Mouse (Mus musculus) C2C12 (cell line): Measurements from ENCODE around the gene Hnrnph3. TPM values are rescaled to one million over a fixed set of nuclear protein-coding genes. Genes with fewer than 3 reads are reported as not detected.

ENCODE experiments used
- H3K27me3 ChIP-seq: one replicate; pipeline ENCODE4 v1.6.1; 2011; ENCODE audit not compliant: control insufficient read depth, insufficient read depth, insufficient read length
- H3K36me3 ChIP-seq: one replicate; pipeline ENCODE4 v1.6.1; 2011; ENCODE audit not compliant: control insufficient read depth, insufficient read depth
- H3K4me3 ChIP-seq: one replicate; pipeline ENCODE4 v1.5.1; 2011; ENCODE audit warnings: mild to moderate bottlenecking, control low read depth; ENCODE audit not compliant: poor library complexity, insufficient read depth, severe bottlenecking
- H3K79me2 ChIP-seq: one replicate; pipeline ENCODE4 v1.6.1; 2011; ENCODE audit not compliant: control insufficient read depth, insufficient read depth
- H3K79me3 ChIP-seq: one replicate; pipeline ENCODE4 v1.6.1; 2011; ENCODE audit warnings: low read depth, control low read depth
- H3ac ChIP-seq: one replicate; pipeline ENCODE3; 2011; ENCODE audit warnings: low read depth; ENCODE audit not compliant: control insufficient read depth, insufficient read length
- CEBPB ChIP-seq: IDR thresholded peaks from one replicate; pipeline ENCODE4 v1.6.1; 2011; ENCODE audit warnings: low read depth, mild to moderate bottlenecking, control low read depth, moderate library complexity
- CTCF ChIP-seq: IDR thresholded peaks from one replicate; pipeline ENCODE4 v1.5.1; 2011; ENCODE audit not compliant: control insufficient read depth, insufficient read depth, insufficient read length
- FOSL1 ChIP-seq: IDR thresholded peaks from one replicate; pipeline ENCODE4 v1.8.0; 2011; ENCODE audit warnings: mild to moderate bottlenecking, low read length; ENCODE audit not compliant: poor library complexity, insufficient read depth, severe bottlenecking
- MAX ChIP-seq: IDR thresholded peaks from one replicate; pipeline ENCODE4 v1.6.1; 2011; ENCODE audit warnings: mild to moderate bottlenecking, control low read depth
- MYOD1 ChIP-seq: IDR thresholded peaks from one replicate; pipeline ENCODE4 v1.6.1; 2011; ENCODE audit warnings: low read depth; ENCODE audit not compliant: control insufficient read depth, insufficient read length
- MYOG ChIP-seq: IDR thresholded peaks from one replicate; pipeline ENCODE4 v1.6.1; 2011; ENCODE audit not compliant: control insufficient read depth, insufficient read length; ENCODE audit errors: extremely low read depth
- USF1 ChIP-seq: IDR thresholded peaks from one replicate; pipeline ENCODE4 v1.6.1; 2011; ENCODE audit warnings: low read depth, mild to moderate bottlenecking, control low read depth, moderate library complexity
- polyA plus RNA-seq: library from polyadenylated mRNA; unstranded; fragments of >200 nt; fragmentation: generic; extraction: Trizol; gene quantifications from one replicate; pipeline ENCODE4 v1.2.1, GENCODE M21; 2012; ENCODE audit warnings: missing spikeins

Gene Hnrnph3
- polyA plus RNA-seq, 1 experiment: 15.9 TPM

GRCm38 (mm10) chr10:62987341-62987740, 36.7 kb downstream of the Hnrnph3 start:
- Histone ChIP-seq H3K79me3 (peaks cover 2% of the 10 kb centered on the region), H3K4me3 (no peak overlapping the region), H3K27me3 (no peaks in the 10 kb centered on the region), H3ac (no peak overlapping the region), H3K36me3 (peaks cover 44% of the 10 kb centered on the region), H3K79me2 (peaks cover 1% of the 10 kb centered on the region)
- TF ChIP-seq FOSL1 (no peak), MAX (no peak), MYOG (no peak), USF1 (no peak), MYOD1 (no peak), CEBPB (no peak), CTCF (no peak)

GRCm38 (mm10) chr10:62984495-62984894, 39.5 kb downstream of the Hnrnph3 start:
- H3ac ChIP-seq: no peak overlapping the region
- H3K27me3 ChIP-seq: no peaks in the 10 kb centered on the region
- TF ChIP-seq FOSL1 (no peak), USF1 (no peak), CTCF (no peak), MYOD1 (no peak), CEBPB (no peak), MYOG (no peak), MAX (no peak)
- H3K79me3 ChIP-seq: peaks cover 6% of the 10 kb centered on the region
- H3K36me3 ChIP-seq: peaks cover 34% of the 10 kb centered on the region
- no peak overlapping the region for H3K4me3 ChIP-seq
- peaks cover 22% of the 10 kb centered on the region for H3K79me2 ChIP-seq

GRCm38 (mm10) chr10:62984072-62984471, 39.9 kb downstream of the Hnrnph3 start:
- Histone ChIP-seq H3K27me3 (no peaks in the 10 kb centered on the region), H3K36me3 (peaks cover 30% of the 10 kb centered on the region), H3K4me3 (no peak overlapping the region)

GRCm38 (mm10) chr10:62980039-62980954, 43.7 kb downstream of the Hnrnph3 start, which contains the start of gene Rufy2:
Gene Rufy2 (plus strand): TSS chr10:62980223.
- Histone ChIP-seq H3K4me3 (peak within 1 kb of the TSS; percentile 74), H3K79me2 (peaks cover 22% of the 10 kb centered on the region), H3K27me3 (no peaks in the 10 kb centered on the region), H3K36me3 (peaks cover 20% of the 10 kb centered on the region), H3ac (peak within 1 kb of the TSS; percentile 96), H3K79me3 (peaks cover 6% of the 10 kb centered on the region)
- TF ChIP-seq MYOD1 (no peak), CTCF (peak; percentile 99), MAX (peak; percentile 58), USF1 (no peak), FOSL1 (no peak), CEBPB (no peak), MYOG (no peak)

More at GRCm38 (mm10) chr10:62984072-62984471, 39.9 kb downstream of the Hnrnph3 start:
- no peak for TF ChIP-seq FOSL1
- TF ChIP-seq USF1: no peak
- TF ChIP-seq MAX: no peak
- no peak for TF ChIP-seq MYOG
- no peak for TF ChIP-seq CEBPB
- TF ChIP-seq MYOD1: no peak
- no peak for TF ChIP-seq CTCF
- H3ac ChIP-seq: no peak overlapping the region
- H3K79me2 ChIP-seq: peaks cover 22% of the 10 kb centered on the region
- H3K79me3 ChIP-seq: peaks cover 6% of the 10 kb centered on the region

GRCm38 (mm10) chr10:62979667-62980038, 44.4 kb downstream of the Hnrnph3 start:
- H3ac ChIP-seq: peak overlapping the region; percentile 41
- no peak for TF ChIP-seq MYOD1
- TF ChIP-seq FOSL1: no peak
- TF ChIP-seq MAX: no peak
- no peak for TF ChIP-seq MYOG
- no peak for TF ChIP-seq CEBPB
- no peak for TF ChIP-seq USF1
- TF ChIP-seq CTCF: no peak
- no peak overlapping the region for H3K4me3 ChIP-seq
- no peaks in the 10 kb centered on the region for H3K27me3 ChIP-seq
- H3K79me2 ChIP-seq: peaks cover 22% of the 10 kb centered on the region
- H3K36me3 ChIP-seq: peaks cover 16% of the 10 kb centered on the region
- peaks cover 6% of the 10 kb centered on the region for H3K79me3 ChIP-seq

GRCm38 (mm10) chr10:62971821-62972220, 52.2 kb downstream of the Hnrnph3 start:
- H3K36me3 ChIP-seq: peaks cover 69% of the 10 kb centered on the region

More at GRCm38 (mm10) chr10:62971821-62972220, 52.2 kb downstream of the Hnrnph3 start:
- H3K79me2 ChIP-seq: no peaks in the 10 kb centered on the region
- no peak overlapping the region for H3K4me3 ChIP-seq
- TF ChIP-seq FOSL1 (no peak), CTCF (no peak), MAX (no peak), MYOG (no peak), USF1 (no peak), MYOD1 (no peak), CEBPB (no peak)
- H3ac ChIP-seq: no peak overlapping the region
- no peaks in the 10 kb centered on the region for H3K27me3 ChIP-seq
- no peaks in the 10 kb centered on the region for H3K79me3 ChIP-seq
